Mouse (Mus musculus) liver, embryonic 14.5 days (tissue): ENCODE data around the gene Arntl2. TPM values are rescaled to one million over a fixed set of nuclear protein-coding genes. Genes with fewer than 3 reads are reported as not detected.

Experiments
- ATAC-seq: fragments of 200-750 bp; cut with Nextera tagmentation; 2 replicates; pipeline ENCODE4 v1.8.0; 2017; ENCODE audit warnings: moderate number of reproducible peaks, mild to moderate bottlenecking, moderate library complexity; ENCODE audit not compliant: insufficient read depth
- DNase-seq, 3 experiments: peaks; one replicate each; pipeline ENCODE4 v3.0.0-alpha.2; 2012 to 2013; ENCODE audit warnings: low read depth in 3 of 3, low spot score in 3 of 3
- H3K27ac ChIP-seq: fragments of 300-500 bp; sonication (generic); 2 replicates; pipeline ENCODE4 v1.5.1; 2014; ENCODE audit warnings: moderate library complexity, mild to moderate bottlenecking, control low read depth, inconsistent platforms
- H3K27me3 ChIP-seq: fragments of 300-500 bp; sonication (generic); 2 replicates; pipeline ENCODE4 v1.6.1; 2014; ENCODE audit warnings: mild to moderate bottlenecking, low read length, moderate library complexity; ENCODE audit not compliant: control insufficient read depth, insufficient read depth
- H3K36me3 ChIP-seq: fragments of 300-500 bp; sonication (generic); replicated peaks from 2 replicates; pipeline ENCODE4 v1.6.1; 2014; ENCODE audit warnings: low read depth; ENCODE audit not compliant: control insufficient read depth, insufficient read depth
- H3K4me1 ChIP-seq, 2 experiments: fragments of 200-500 bp in 1 of 2; fragments of 300-500 bp in 1 of 2; sonication (generic) in 1 of 2; replicated peaks; 2 replicates each; pipeline ENCODE4 v1.6.1; 2012 to 2014; ENCODE audit warnings: antibody characterized with exemption in 1 of 2, inconsistent platforms in 1 of 2, low read length in 1 of 2; ENCODE audit not compliant: control insufficient read depth in 2 of 2, insufficient read depth in 2 of 2
- H3K4me2 ChIP-seq: fragments of 300-500 bp; sonication (generic); 2 replicates; pipeline ENCODE4 v1.6.1; 2014; ENCODE audit warnings: low read depth, mild to moderate bottlenecking, control low read depth, moderate library complexity
- H3K4me3 ChIP-seq, 2 experiments: fragments of 200-500 bp in 1 of 2; fragments of 300-500 bp in 1 of 2; sonication (generic) in 1 of 2; 2 replicates each; pipeline ENCODE4 v1.5.1; 2012 to 2014; ENCODE audit warnings: low read depth in 2 of 2, low read length in 2 of 2, mild to moderate bottlenecking in 2 of 2, control low read depth in 1 of 2, inconsistent platforms in 1 of 2, moderate library complexity in 1 of 2; ENCODE audit not compliant: insufficient read depth in 1 of 2
- H3K9ac ChIP-seq: fragments of 300-500 bp; sonication (generic); replicated peaks from 2 replicates; pipeline ENCODE4 v1.6.1; 2014; ENCODE audit warnings: mild to moderate bottlenecking, control low read depth, moderate library complexity
- H3K9me3 ChIP-seq: fragments of 300-500 bp; sonication (generic); 2 replicates; pipeline ENCODE4 v1.6.1; 2016; ENCODE audit warnings: low read length, mixed read lengths; ENCODE audit not compliant: control insufficient read depth
- CTCF ChIP-seq: IDR thresholded peaks from 2 replicates; pipeline ENCODE4 v1.5.1; 2016; ENCODE audit warnings: antibody characterized with exemption, low read depth, control low read depth
- EP300 ChIP-seq: IDR thresholded peaks from 2 replicates; pipeline ENCODE4 v1.6.1; 2016; ENCODE audit warnings: antibody characterized with exemption, low read depth
- WGBS: fragments of 180-500 bp; shearing (Covaris S2); extraction: QIAGEN DNeasy Blood & Tissue Kit; methylation state at CpG from one replicate; pipeline ENCODE4 v1.1.7; 2014; ENCODE audit not compliant: insufficient replicate concordance; 5-methylcytosine and 5-hydroxymethylcytosine counted together
- polyA plus RNA-seq, 2 experiments: library from polyadenylated mRNA; depleted of rRNA in 1 of 2; stranded (reverse) in 1 of 2; unstranded in 1 of 2; fragments of >200 nt; fragmentation: Nextera tagmentation in 1 of 2; extraction: Ambion mirVana in 1 of 2; gene quantifications; 2 replicates each; pipeline versions ENCODE4 v1.2.1 to v1.2.3; 2012 to 2014

The Arntl2 gene
- polyA plus RNA-seq, 2 experiments, result 0.08 to 0.49 TPM

GRCm38 (mm10) chr6:146878926-146879325, 83.1 kb downstream of the Arntl2 start:
- Histone ChIP-seq H3K27me3 (no peaks in the 10 kb centered on the region), H3K36me3 (no peaks in the 10 kb centered on the region), H3K4me1 (peaks cover 0 to 7% of the 10 kb centered on the region in 2 experiments; a peak in 2 of 4 replicates), H3K9ac (no peak overlapping the region), H3K9me3 (peaks cover 5% of the 10 kb centered on the region), H3K4me3 (no peak overlapping the region), H3K27ac (no peak overlapping the region), H3K4me2 (no peak overlapping the region)
- ATAC-seq, result no peak
- no peak for DNase-seq
- no peak for TF ChIP-seq EP300
- TF ChIP-seq CTCF, result no peak
- WGBS, result 55% methylated on average over 10 of the region's 10 CpGs

DNA sequence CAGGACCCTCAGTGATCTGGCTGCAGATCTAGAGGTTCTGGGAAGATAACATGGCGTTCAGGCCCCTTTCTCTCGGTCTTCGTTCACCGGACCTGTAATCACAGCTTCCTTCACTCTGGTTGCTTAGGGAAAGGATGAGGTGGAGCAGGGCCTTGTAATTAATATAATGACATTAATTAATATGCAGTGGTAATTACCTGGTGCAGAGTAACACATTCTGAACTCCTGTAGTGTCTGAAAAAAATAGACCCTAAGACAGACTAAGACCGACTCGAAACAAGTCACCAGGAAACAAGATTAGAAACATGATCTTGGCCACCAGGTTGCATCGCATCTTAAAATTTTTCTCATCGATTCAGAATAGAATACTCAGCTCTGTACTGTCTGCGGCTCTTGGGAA, 84.0 kb downstream of the Arntl2 start:
- Histone ChIP-seq H3K9ac (no peak overlapping the region), H3K4me1 (peaks cover 0 to 8% of the 10 kb centered on the region in 2 experiments; a peak in 2 of 4 replicates), H3K4me2 (no peak overlapping the region), H3K27me3 (no peaks in the 10 kb centered on the region), H3K4me3 (no peak overlapping the region), H3K9me3 (peaks cover 5% of the 10 kb centered on the region), H3K36me3 (no peaks in the 10 kb centered on the region), H3K27ac (no peak overlapping the region)
- no peak for DNase-seq
- WGBS, result 74% methylated on average over 9 of the region's 9 CpGs
- no peak for ATAC-seq
- TF ChIP-seq EP300 (no peak), CTCF (no peak)

DNA sequence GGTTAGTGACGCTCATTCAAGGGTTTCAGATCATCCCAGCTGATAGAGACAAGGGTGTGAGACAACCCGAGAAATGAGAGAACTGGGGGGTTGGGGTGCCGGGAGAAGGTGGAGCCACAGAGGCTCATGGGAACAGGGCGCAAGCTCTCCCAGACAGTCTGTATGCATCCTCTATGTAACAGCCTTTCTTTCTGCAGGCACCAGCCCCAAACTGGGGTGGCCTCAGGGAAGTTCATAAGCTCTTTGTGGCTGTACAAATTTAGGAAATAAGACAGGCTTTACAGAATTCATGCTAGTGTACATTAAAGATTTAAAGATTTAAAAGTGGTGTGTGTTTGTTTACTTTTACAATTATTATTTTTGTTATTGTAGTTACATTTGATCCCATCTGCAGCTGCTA, 84.4 kb downstream of the Arntl2 start:
- no peak overlapping the region for H3K4me2 ChIP-seq
- no peak overlapping the region for H3K9ac ChIP-seq
- H3K27ac ChIP-seq, result no peak overlapping the region
- WGBS, result 60% methylated on average over 4 of the region's 4 CpGs
- peaks cover 0 to 10% of the 10 kb centered on the region in 2 experiments; a peak in 2 of 4 replicates for H3K4me1 ChIP-seq
- H3K36me3 ChIP-seq, result no peaks in the 10 kb centered on the region
- H3K27me3 ChIP-seq, result no peaks in the 10 kb centered on the region
- no peak for DNase-seq
- H3K4me3 ChIP-seq, result no peak overlapping the region
- H3K9me3 ChIP-seq, result peaks cover 5% of the 10 kb centered on the region
- no peak for ATAC-seq
- TF ChIP-seq EP300, result no peak
- TF ChIP-seq CTCF, result no peak

GRCm38 (mm10) chr6:146881896-146882770, 86.3 kb downstream of the Arntl2 start:
- H3K36me3 ChIP-seq, result no peaks in the 10 kb centered on the region
- no peak overlapping the region for H3K9ac ChIP-seq
- no peak for DNase-seq
- WGBS, result 46% methylated on average over 13 of the region's 13 CpGs
- no peaks in the 10 kb centered on the region for H3K27me3 ChIP-seq
- no peak for TF ChIP-seq EP300
- TF ChIP-seq CTCF, result no peak
- no peak overlapping the region for H3K27ac ChIP-seq
- peaks cover 0 to 10% of the 10 kb centered on the region in 2 experiments; a peak in 2 of 4 replicates for H3K4me1 ChIP-seq
- no peak overlapping the region for H3K4me2 ChIP-seq
- 0 out of 2 replicates have a peak, but pooled peaks cover under 1% of the 10 kb centered on the region for H3K9me3 ChIP-seq
- ATAC-seq, result no peak
- no peak overlapping the region for H3K4me3 ChIP-seq

Other genes with a start within 250 kb of the Arntl2 start
- gene Fgfr1op2, start 218.9 kb upstream of the Arntl2 start, polyA plus RNA-seq (2012; rRNA removed), result 23.3 and 42.1 TPM in 2 replicates
- gene Fgfr1op2, start 218.9 kb upstream of the Arntl2 start, polyA plus RNA-seq (2014; fragmentation: Nextera tagmentation; extraction: Ambion mirVana), result 92.6 and 99.8 TPM in 2 replicates
- gene Ints13, start 218.2 kb upstream of the Arntl2 start, polyA plus RNA-seq (2012; rRNA removed), result 14.7 and 23.2 TPM in 2 replicates
- gene Ints13, start 218.2 kb upstream of the Arntl2 start, polyA plus RNA-seq (2014; fragmentation: Nextera tagmentation; extraction: Ambion mirVana), result 27.8 and 29.0 TPM in 2 replicates
- gene Med21, start 153.5 kb upstream of the Arntl2 start, polyA plus RNA-seq (2012; rRNA removed), result 34.7 and 44.7 TPM in 2 replicates
- 64.1 and 65.8 TPM in 2 replicates for gene Med21, start 153.5 kb upstream of the Arntl2 start, polyA plus RNA-seq (2014; fragmentation: Nextera tagmentation; extraction: Ambion mirVana)
- gene Tm7sf3, start 153.2 kb upstream of the Arntl2 start, polyA plus RNA-seq (2012; rRNA removed), result 9.4 and 11.2 TPM in 2 replicates
- 24.8 and 27.6 TPM in 2 replicates for gene Tm7sf3, start 153.2 kb upstream of the Arntl2 start, polyA plus RNA-seq (2014; fragmentation: Nextera tagmentation; extraction: Ambion mirVana)
- 1.3 and 1.7 TPM in 2 replicates for gene Stk38l, start 71.1 kb upstream of the Arntl2 start, polyA plus RNA-seq (2012; rRNA removed)
- 3.8 and 4.4 TPM in 2 replicates for gene Stk38l, start 71.1 kb upstream of the Arntl2 start, polyA plus RNA-seq (2014; fragmentation: Nextera tagmentation; extraction: Ambion mirVana)
- not detected in 2 replicates for gene Smco2, start 54.0 kb downstream of the Arntl2 start, polyA plus RNA-seq (2012; rRNA removed)
- gene Smco2, start 54.0 kb downstream of the Arntl2 start, polyA plus RNA-seq (2014; fragmentation: Nextera tagmentation; extraction: Ambion mirVana), result not detected in 2 replicates
- 3.9 and 5.2 TPM in 2 replicates for gene Ppfibp1, start 92.4 kb downstream of the Arntl2 start, polyA plus RNA-seq (2012; rRNA removed)
- gene Ppfibp1, start 92.4 kb downstream of the Arntl2 start, polyA plus RNA-seq (2014; fragmentation: Nextera tagmentation; extraction: Ambion mirVana), result 7.8 and 9.1 TPM in 2 replicates
- not detected in 2 replicates for gene 1700034J05Rik, start 158.4 kb downstream of the Arntl2 start, polyA plus RNA-seq (2012; rRNA removed)
- not detected in 2 replicates for gene 1700034J05Rik, start 158.4 kb downstream of the Arntl2 start, polyA plus RNA-seq (2014; fragmentation: Nextera tagmentation; extraction: Ambion mirVana)
- gene Rep15, start 236.5 kb downstream of the Arntl2 start, polyA plus RNA-seq (2012; rRNA removed), result 0.04 and 0.11 TPM in 2 replicates
- gene Rep15, start 236.5 kb downstream of the Arntl2 start, polyA plus RNA-seq (2014; fragmentation: Nextera tagmentation; extraction: Ambion mirVana), result 0.15 and 0.32 TPM in 2 replicates
- 3.9 and 20.1 TPM in 2 replicates for gene Mrps35, start 246.7 kb downstream of the Arntl2 start, polyA plus RNA-seq (2012; rRNA removed)
- gene Mrps35, start 246.7 kb downstream of the Arntl2 start, polyA plus RNA-seq (2014; fragmentation: Nextera tagmentation; extraction: Ambion mirVana), result 60.9 and 61.4 TPM in 2 replicates